Mouse (Mus musculus) left cerebral cortex, postnatal 36 days (tissue): Measurements from ENCODE around the gene Rfx7. TPM values are rescaled to one million over a fixed set of nuclear protein-coding genes. Genes with fewer than 3 reads are reported as not detected.
"Not testable (repeated sequence)": the region's sequence is repeated elsewhere in the genome, so short reads cannot be mapped to it uniquely, and the experiment has no call there.

ENCODE experiments used
- DNase-seq, 2 experiments: peaks; one replicate each; pipeline ENCODE4 v3.0.0; 2021 to 2022; ENCODE audit warnings: low spot score in 2 of 2, mixed read lengths in 1 of 2
- intact Hi-C: fragments of 180-260 bp; cut with DNase I; formaldehyde crosslinking; loops from one replicate; pipeline ENCODE4 v1.15.1; 2025
- total RNA-seq, 2 experiments: library from RNA; stranded (reverse); gene quantifications; 2 replicates each; pipeline ENCODE4 v1.2.3; 2021

Rfx7 gene
- total RNA-seq, 2 experiments from 2014 or later: 26.9 to 33.9 TPM

- intact Hi-C loops: loop anchor here (2.0 kb wide), 1 partner anchor 38 kb away; no protein-coding TSS in a partner anchor
- DNase-seq: no peak
Measured at GRCm38 (mm10) chr9:72635134-72635533, 103.1 kb downstream of the Rfx7 start.

GRCm38 (mm10) chr9:72636547-72636946 is 104.5 kb downstream of the Rfx7 start:
- DNase-seq: no peak
- intact Hi-C loops: no loop called here

GRCm38 (mm10) chr9:72637243-72637642 is 105.2 kb downstream of the Rfx7 start:
- DNase-seq: no peak
- intact Hi-C loops: no loop called here

GRCm38 (mm10) chr9:72638951-72639842 is 107.2 kb downstream of the Rfx7 start:
- no peak for DNase-seq
- intact Hi-C loops: no loop called here

GRCm38 (mm10) chr9:72639843-72640621 is 108.0 kb downstream of the Rfx7 start:
- intact Hi-C loops: loop anchor here (1.0 kb wide), 1 partner anchor 22 kb away; the partner anchor contains the start of gene Nedd4
- peak; percentile 57 to 70 for DNase-seq

- no peak for DNase-seq
- intact Hi-C loops: loop anchor here (1.0 kb wide), 1 partner anchor 22 kb away; the partner anchor contains the start of gene Nedd4
Measured at GRCm38 (mm10) chr9:72640642-72641041, 108.6 kb downstream of the Rfx7 start.

- DNase-seq: no peak
- intact Hi-C loops: no loop called here
Measured at GRCm38 (mm10) chr9:72641093-72641680, 109.1 kb downstream of the Rfx7 start.

- DNase-seq, intact Hi-C loops: not testable (repeated sequence)
Measured at GRCm38 (mm10) chr9:72642756-72643447, 110.9 kb downstream of the Rfx7 start.

GRCm38 (mm10) chr9:72643651-72644417 is 111.8 kb downstream of the Rfx7 start:
- DNase-seq: no peak
- intact Hi-C loops: no loop called here

GRCm38 (mm10) chr9:72644418-72645110 is 112.5 kb downstream of the Rfx7 start:
- no peak for DNase-seq
- intact Hi-C loops: no loop called here

- intact Hi-C loops: no loop called here
- no peak for DNase-seq
Measured at GRCm38 (mm10) chr9:72649781-72650180, 117.7 kb downstream of the Rfx7 start.

GRCm38 (mm10) chr9:72652961-72653360 is 120.9 kb downstream of the Rfx7 start:
- no peak for DNase-seq
- intact Hi-C loops: no loop called here

GRCm38 (mm10) chr9:72653533-72653932 is 121.5 kb downstream of the Rfx7 start:
- no peak for DNase-seq

GRCm38 (mm10) chr9:72654593-72655242 is 122.7 kb downstream of the Rfx7 start:
- no peak for DNase-seq
- intact Hi-C loops: no loop called here

More at GRCm38 (mm10) chr9:72653533-72653932, 121.5 kb downstream of the Rfx7 start:
- intact Hi-C loops: no loop called here

- DNase-seq: no peak
- intact Hi-C loops: no loop called here
Measured at GRCm38 (mm10) chr9:72655602-72656001, 123.6 kb downstream of the Rfx7 start.

- intact Hi-C loops: no loop called here
- DNase-seq: no peak
Measured at GRCm38 (mm10) chr9:72656491-72656890, 124.5 kb downstream of the Rfx7 start.

GRCm38 (mm10) chr9:72656940-72657339 is 124.9 kb downstream of the Rfx7 start:
- DNase-seq: no peak

GRCm38 (mm10) chr9:72657694-72658093 is 125.7 kb downstream of the Rfx7 start:
- intact Hi-C loops: no loop called here
- DNase-seq: no peak

More at GRCm38 (mm10) chr9:72656940-72657339, 124.9 kb downstream of the Rfx7 start:
- intact Hi-C loops: no loop called here
